Mouse (Mus musculus) urinary bladder, postnatal 0 days (tissue): Measurements from ENCODE around the gene Mmp14. TPM values are rescaled to one million over a fixed set of nuclear protein-coding genes. Genes with fewer than 3 reads are reported as not detected.

Experiments
- polyA plus RNA-seq: library from polyadenylated mRNA; unstranded; fragments of >200 nt; fragmentation: Nextera tagmentation; extraction: Ambion mirVana; gene quantifications from 2 replicates; pipeline ENCODE4 v1.2.1, GENCODE M21; 2015

The Mmp14 gene
- 124 and 133 TPM in 2 replicates for polyA plus RNA-seq

GRCm38 (mm10) chr14:54431334-54432077, at the start of gene Mmp14:
TSS of gene Mmp14 (plus strand) at chr14:54431612.

GRCm38 (mm10) chr14:54417623-54418081, 13.8 kb upstream of the Mmp14 start, which contains the start of gene Slc7a7:
TSS of gene Slc7a7 (minus strand) at chr14:54417780.

GRCm38 (mm10) chr14:54426689-54427398, 4.6 kb upstream of the Mmp14 start, which contains the start of gene Mrpl52:
TSS of gene Mrpl52 (plus strand) at chr14:54426909.

GRCm38 (mm10) chr14:54463959-54464292, 32.5 kb downstream of the Mmp14 start, which contains the start of gene Lrp10:
TSS of gene Lrp10 (plus strand) at chr14:54464137.

GRCm38 (mm10) chr14:54475941-54476844, 44.8 kb downstream of the Mmp14 start, which contains the start of gene Rem2:
TSS of gene Rem2 (plus strand) at chr14:54476100.

Other genes starting within 250 kb of the Mmp14 start
- gene Dad1, start 177.5 kb upstream of the Mmp14 start, polyA plus RNA-seq, result 405 and 418 TPM in 2 replicates
- 54.0 and 62.6 TPM in 2 replicates for gene Abhd4, start 177.4 kb upstream of the Mmp14 start, polyA plus RNA-seq
- not detected in 2 replicates for gene Olfr49, start 146.7 kb upstream of the Mmp14 start, polyA plus RNA-seq
- 26.3 and 30.1 TPM in 2 replicates for gene Oxa1l, start 70.8 kb upstream of the Mmp14 start, polyA plus RNA-seq
- gene Slc7a7, start 13.8 kb upstream of the Mmp14 start, polyA plus RNA-seq, result 3.8 and 5.9 TPM in 2 replicates
- 256 and 276 TPM in 2 replicates for gene Mrpl52, start 4.7 kb upstream of the Mmp14 start, polyA plus RNA-seq
- gene Lrp10, start 32.5 kb downstream of the Mmp14 start, polyA plus RNA-seq, result 56.2 and 58.1 TPM in 2 replicates
- gene Rem2, start 44.5 kb downstream of the Mmp14 start, polyA plus RNA-seq, result 0.18 TPM in 1 of 2 replicates, not detected in the other
- 37.8 and 39.1 TPM in 2 replicates for gene Prmt5, start 85.9 kb downstream of the Mmp14 start, polyA plus RNA-seq
- 24.3 and 25.7 TPM in 2 replicates for gene Haus4, start 123.0 kb downstream of the Mmp14 start, polyA plus RNA-seq
- gene Ajuba, start 145.9 kb downstream of the Mmp14 start, polyA plus RNA-seq, result 42.4 and 43.2 TPM in 2 replicates
- 2.8 and 3.5 TPM in 2 replicates for gene 4931414P19Rik, start 174.4 kb downstream of the Mmp14 start, polyA plus RNA-seq
- gene Psmb5, start 186.4 kb downstream of the Mmp14 start, polyA plus RNA-seq, result 266 and 296 TPM in 2 replicates
- not detected in 2 replicates for gene Psmb11, start 189.8 kb downstream of the Mmp14 start, polyA plus RNA-seq
- gene Gm17606, start 209.3 kb downstream of the Mmp14 start, polyA plus RNA-seq, result not detected in 2 replicates
- 0.59 and 0.66 TPM in 2 replicates for gene Cdh24, start 209.8 kb downstream of the Mmp14 start, polyA plus RNA-seq